Comparison of ENCODE assay signal across 9 mouse cellular contexts in genomic region chr17:35178528-35178927, GRCm38 (mm10). TPM values are rescaled to one million over a fixed set of nuclear protein-coding genes. Genes with fewer than 3 reads are reported as not detected.
DNase-seq lines count a peak whose midpoint lies in the region; ATAC-seq and TF ChIP-seq lines count a peak whose summit lies in the region.
"Had no signal": no experiment of that assay in that cellular context is flagged by ENCODE, and none has a peak within 500 bp of the region (broad histone marks: within the 10 kb centered on the region; RNA-seq: fewer than 3 reads in every experiment).

No protein-coding gene starts in this region.

- H3K36me3 ChIP-seq in ES-E14 (ENCODE audit: control insufficient read depth, insufficient read depth, low read length, poor library complexity, severe bottlenecking) = no peaks in the 10 kb centered on the region
- no peaks in the 10 kb centered on the region for H3K36me3 ChIP-seq in heart, embryonic 14.5 days (ENCODE audit: control insufficient read depth, insufficient read depth, low read length)
- H3K36me3 ChIP-seq: limb, embryonic 15.5 days had no signal

- no peak overlapping the region for H3K27ac ChIP-seq in ES-E14 (ENCODE audit: insufficient read depth, low read depth, low read length, poor library complexity, severe bottlenecking)
- H3K27ac ChIP-seq in heart, embryonic 14.5 days (replicated peaks in 1 of 2; ENCODE audit: control insufficient read depth in 1 of 2, insufficient read depth in 1 of 2, low read depth in 2 of 2, low read length in 2 of 2) = no peak overlapping the region
- H3K27ac ChIP-seq: limb, embryonic 15.5 days had no signal

- H3K4me1 ChIP-seq in ES-E14 (ENCODE audit: control insufficient read depth in 2 of 2, insufficient read depth in 2 of 2, low read length in 2 of 2, poor library complexity in 1 of 2) = peaks cover 0 to 2% of the 10 kb centered on the region in 2 experiments; a peak in 1 of 4 replicates
- H3K4me1 ChIP-seq in heart, embryonic 14.5 days (ENCODE audit: control insufficient read depth in 2 of 2, insufficient read depth in 2 of 2, low read length in 2 of 2) = no peaks in the 10 kb centered on the region

- ATAC-seq in heart, embryonic 14.5 days (ENCODE audit: insufficient number of reproducible peaks, insufficient read depth, low FRiP score, low read depth) = peak; percentile 29; the same call in 1 of the 2 replicates
- peak; percentile 89 for ATAC-seq in megakaryocyte-erythroid progenitor cell, adult 5-6 weeks (replicated peaks; ENCODE audit: low FRiP score, low TSS enrichment, poor library complexity, severe bottlenecking)

- no peaks in the 10 kb centered on the region for H3K9me3 ChIP-seq in ES-E14 (ENCODE audit: control insufficient read depth, insufficient read depth, low read depth, low read length)
- H3K9me3 ChIP-seq in heart, embryonic 14.5 days (ENCODE audit: control insufficient read depth, low read length) = no peaks in the 10 kb centered on the region
- H3K9me3 ChIP-seq: limb, embryonic 15.5 days had no signal

- no peak overlapping the region for H3K4me2 ChIP-seq in heart, embryonic 14.5 days (ENCODE audit: low read length)
- H3K4me2 ChIP-seq: limb, embryonic 15.5 days had no signal

- H3K27me3 ChIP-seq in heart, embryonic 14.5 days (ENCODE audit: control insufficient read depth, insufficient read depth, low read length) = no peaks in the 10 kb centered on the region
- H3K27me3 ChIP-seq: limb, embryonic 15.5 days had no signal

- WGBS in heart, embryonic 14.5 days = 15% methylated on average over 5 of the region's 5 CpGs

- peak; percentile 37 to 66 for DNase-seq in cerebellum, postnatal 25 days
- DNase-seq in cerebellum, adult 9-10 months = no peak
- DNase-seq in ES-E14 (ENCODE audit: low read depth, low spot score) = no peak
- peak; percentile 80 for DNase-seq in embryo, embryonic 11 days
- DNase-seq in kidney, postnatal 25 days = peak; percentile 83 to 84
- DNase-seq in testis, postnatal 10 days (ENCODE audit: low spot score) = peak; percentile 88

- in situ Hi-C loops in ES-E14 (cut with MboI; ENCODE audit: low sequenced_read_pairs in 2 of 2, unreplicated experiment in 2 of 2) = no loop called here

- no peak overlapping the region for H3K4me3 ChIP-seq in ES-E14 (ENCODE audit: insufficient read depth in 1 of 2, low read depth in 1 of 2, low read length in 2 of 2, poor library complexity in 1 of 2, severe bottlenecking in 1 of 2)
- H3K4me3 ChIP-seq in heart, embryonic 14.5 days (ENCODE audit: control insufficient read depth in 1 of 2, insufficient read depth in 1 of 2, low read depth in 1 of 2, low read length in 2 of 2) = no peak overlapping the region
- H3K4me3 ChIP-seq: limb, embryonic 15.5 days had no signal

- H3K9ac ChIP-seq in ES-E14 (ENCODE audit: insufficient read depth, low read depth, low read length, poor library complexity, severe bottlenecking) = no peak overlapping the region
- no peak overlapping the region for H3K9ac ChIP-seq in heart, embryonic 14.5 days (ENCODE audit: low read length)
- H3K9ac ChIP-seq: limb, embryonic 15.5 days had no signal

TF ChIP-seq in ES-E14, 5 proteins besides CTCF, POLR2A, EP300 and RAD21:
- TF ChIP-seq MAFK (IDR thresholded peaks at IDR 0.05; ENCODE audit: insufficient read depth, low read depth, low read length) (no peak), ZC3H11A (IDR thresholded peaks at IDR 0.05; ENCODE audit: borderline replicate concordance, low read depth, low read length) (0 out of 2 replicates have a peak, but pooled peaks have one; percentile 11), CHD2 (IDR thresholded peaks at IDR 0.05; ENCODE audit: low read depth, low read length) (no peak)

RNA-seq across cellular contexts. Expression of gene Aif1, which starts 2.7 kb away (rescaled TPM):
- not detected in 2 replicates for total RNA-seq in ES-E14 (2012; rRNA removed)
- polyA plus RNA-seq in heart, embryonic 14.5 days (2014; fragmentation: Nextera tagmentation; extraction: Ambion mirVana) = 7.4 and 9.4 TPM in 2 replicates
- not detected in 2 replicates for total RNA-seq in megakaryocyte-erythroid progenitor cell, adult 5-6 weeks (2014; fragmentation: Nextera tagmentation)
- 7.4 TPM in 1 of 2 replicates, not detected in the other for total RNA-seq in megakaryocyte-erythroid progenitor cell, adult 5-6 weeks (2017)

RNA-seq across cellular contexts. Expression of gene Lst1, which starts 9.7 kb away (rescaled TPM):
- 2.6 and 2.7 TPM in 2 replicates for total RNA-seq in ES-E14 (2012; rRNA removed)
- polyA plus RNA-seq in heart, embryonic 14.5 days (2014; fragmentation: Nextera tagmentation; extraction: Ambion mirVana) = 9.5 and 11.2 TPM in 2 replicates
- not detected in 2 replicates for total RNA-seq in megakaryocyte-erythroid progenitor cell, adult 5-6 weeks (2014; fragmentation: Nextera tagmentation)
- total RNA-seq in megakaryocyte-erythroid progenitor cell, adult 5-6 weeks (2017) = 15.8 TPM in 1 of 2 replicates, not detected in the other

RNA-seq across cellular contexts. Expression of gene Prrc2a, which starts 13.8 kb away (rescaled TPM):
- 147 and 161 TPM in 2 replicates for total RNA-seq in ES-E14 (2012; rRNA removed)
- 81.9 and 138 TPM in 2 replicates for polyA plus RNA-seq in heart, embryonic 14.5 days (2014; fragmentation: Nextera tagmentation; extraction: Ambion mirVana)
- 392 and 430 TPM in 2 replicates for total RNA-seq in megakaryocyte-erythroid progenitor cell, adult 5-6 weeks (2014; fragmentation: Nextera tagmentation)
- 44.9 and 47.1 TPM in 2 replicates for total RNA-seq in megakaryocyte-erythroid progenitor cell, adult 5-6 weeks (2017)

RNA-seq across cellular contexts. Expression of gene Ltb, which starts 15.7 kb away (rescaled TPM):
- 10.1 and 19.6 TPM in 2 replicates for total RNA-seq in ES-E14 (2012; rRNA removed)
- 0.40 and 0.61 TPM in 2 replicates for polyA plus RNA-seq in heart, embryonic 14.5 days (2014; fragmentation: Nextera tagmentation; extraction: Ambion mirVana)
- total RNA-seq in megakaryocyte-erythroid progenitor cell, adult 5-6 weeks (2014; fragmentation: Nextera tagmentation) = 5.5 and 12.6 TPM in 2 replicates
- total RNA-seq in megakaryocyte-erythroid progenitor cell, adult 5-6 weeks (2017) = 1.3 TPM in 1 of 2 replicates, not detected in the other

RNA-seq across cellular contexts. Expression of gene Tnf, which starts 23.3 kb away (rescaled TPM):
- 0.22 TPM in 1 of 2 replicates, not detected in the other for total RNA-seq in ES-E14 (2012; rRNA removed)
- not detected in 2 replicates for polyA plus RNA-seq in heart, embryonic 14.5 days (2014; fragmentation: Nextera tagmentation; extraction: Ambion mirVana)
- total RNA-seq in megakaryocyte-erythroid progenitor cell, adult 5-6 weeks (2014; fragmentation: Nextera tagmentation) = 1.8 TPM in 1 of 2 replicates, not detected in the other
- total RNA-seq in megakaryocyte-erythroid progenitor cell, adult 5-6 weeks (2017) = 0.88 and 7.7 TPM in 2 replicates

Comparison
In these comparisons a context has a peak if more than half of its experiments do, and no peak if none do; other contexts are left out.
1. DNase-seq: peak in cerebellum, postnatal 25 days (2 of 2), embryo, embryonic 11 days (single experiment), kidney, postnatal 25 days (2 of 2) and testis, postnatal 10 days (single experiment); none in cerebellum, adult 9-10 months (single experiment) and ES-E14 (single experiment).